Mouse (Mus musculus) erythroid progenitor cell, adult 5-6 weeks (primary cell): ENCODE measurements around the gene Pth2r. TPM values are rescaled to one million over a fixed set of nuclear protein-coding genes. Genes with fewer than 3 reads are reported as not detected.

ENCODE experiments used
- total RNA-seq, 2 experiments: library from RNA; stranded (forward) in 1 of 2; stranded (reverse) in 1 of 2; fragments of 150-400 nt in 1 of 2; fragments of 186-747, 209-891 nt in 1 of 2; gene quantifications; 2 replicates each; pipeline versions ENCODE4 v1.2.3 to v1.2.4; 2015 to 2017; ENCODE audit warnings: low replicate concordance in 2 of 2

The Pth2r gene
- total RNA-seq, 2 experiments from 2014 or later: not detected

Other genes starting within 250 kb of the Pth2r start
- gene Akr1cl, start 249.3 kb upstream of the Pth2r start, total RNA-seq (2015; ENCODE audit: low replicate concordance): not detected in 2 replicates
- gene Akr1cl, start 249.3 kb upstream of the Pth2r start, total RNA-seq (2017; ENCODE audit: low replicate concordance): not detected in 2 replicates
- not detected in 2 replicates for gene Cryge, start 230.9 kb upstream of the Pth2r start, total RNA-seq (2015; ENCODE audit: low replicate concordance)
- not detected in 2 replicates for gene Cryge, start 230.9 kb upstream of the Pth2r start, total RNA-seq (2017; ENCODE audit: low replicate concordance)
- gene Crygd, start 218.6 kb upstream of the Pth2r start, total RNA-seq (2015; ENCODE audit: low replicate concordance): not detected in 2 replicates
- gene Crygd, start 218.6 kb upstream of the Pth2r start, total RNA-seq (2017; ENCODE audit: low replicate concordance): not detected in 2 replicates
- gene Crygc, start 208.4 kb upstream of the Pth2r start, total RNA-seq (2015; ENCODE audit: low replicate concordance): not detected in 2 replicates
- not detected in 2 replicates for gene Crygc, start 208.4 kb upstream of the Pth2r start, total RNA-seq (2017; ENCODE audit: low replicate concordance)
- gene Crygb, start 199.8 kb upstream of the Pth2r start, total RNA-seq (2015; ENCODE audit: low replicate concordance): not detected in 2 replicates
- not detected in 2 replicates for gene Crygb, start 199.8 kb upstream of the Pth2r start, total RNA-seq (2017; ENCODE audit: low replicate concordance)
- gene Cryga, start 178.7 kb upstream of the Pth2r start, total RNA-seq (2015; ENCODE audit: low replicate concordance): not detected in 2 replicates
- gene Cryga, start 178.7 kb upstream of the Pth2r start, total RNA-seq (2017; ENCODE audit: low replicate concordance): not detected in 2 replicates
- not detected in 2 replicates for gene Gm28845, start 162.5 kb upstream of the Pth2r start, total RNA-seq (2015; ENCODE audit: low replicate concordance)
- gene Gm28845, start 162.5 kb upstream of the Pth2r start, total RNA-seq (2017; ENCODE audit: low replicate concordance): not detected in 2 replicates
- 3.8 TPM in 1 of 2 replicates, not detected in the other for gene D630023F18Rik, start 158.8 kb upstream of the Pth2r start, total RNA-seq (2015; ENCODE audit: low replicate concordance)
- not detected in 2 replicates for gene D630023F18Rik, start 158.8 kb upstream of the Pth2r start, total RNA-seq (2017; ENCODE audit: low replicate concordance)
- 21.8 and 24.9 TPM in 2 replicates for gene Idh1, start 95.6 kb upstream of the Pth2r start, total RNA-seq (2015; ENCODE audit: low replicate concordance)
- gene Idh1, start 95.6 kb upstream of the Pth2r start, total RNA-seq (2017; ENCODE audit: low replicate concordance): 24.0 and 30.5 TPM in 2 replicates
- 14.1 and 29.8 TPM in 2 replicates for gene Pikfyve, start 95.4 kb upstream of the Pth2r start, total RNA-seq (2015; ENCODE audit: low replicate concordance)
- 9.5 and 39.4 TPM in 2 replicates for gene Pikfyve, start 95.4 kb upstream of the Pth2r start, total RNA-seq (2017; ENCODE audit: low replicate concordance)